Mouse (Mus musculus) thymus, adult 2 months (tissue): ENCODE measurements around the gene Srrm1.

Experiments
- CTCF ChIP-seq: fragments of 200-500 bp; IDR thresholded peaks from 2 replicates; pipeline ENCODE4 v1.5.1; 2012; ENCODE audit warnings: mild to moderate bottlenecking, control low read depth, low read length, moderate library complexity, borderline replicate concordance; ENCODE audit not compliant: control insufficient read depth, poor library complexity, insufficient read depth; ENCODE audit errors: extremely low read depth
- POLR2A ChIP-seq: fragments of 200-500 bp; IDR thresholded peaks from 2 replicates; pipeline ENCODE4 v1.6.1; 2012; ENCODE audit warnings: mild to moderate bottlenecking, low read length, control low read depth, moderate library complexity; ENCODE audit not compliant: control insufficient read depth, poor library complexity, insufficient read depth; ENCODE audit errors: extremely low read depth

DNA sequence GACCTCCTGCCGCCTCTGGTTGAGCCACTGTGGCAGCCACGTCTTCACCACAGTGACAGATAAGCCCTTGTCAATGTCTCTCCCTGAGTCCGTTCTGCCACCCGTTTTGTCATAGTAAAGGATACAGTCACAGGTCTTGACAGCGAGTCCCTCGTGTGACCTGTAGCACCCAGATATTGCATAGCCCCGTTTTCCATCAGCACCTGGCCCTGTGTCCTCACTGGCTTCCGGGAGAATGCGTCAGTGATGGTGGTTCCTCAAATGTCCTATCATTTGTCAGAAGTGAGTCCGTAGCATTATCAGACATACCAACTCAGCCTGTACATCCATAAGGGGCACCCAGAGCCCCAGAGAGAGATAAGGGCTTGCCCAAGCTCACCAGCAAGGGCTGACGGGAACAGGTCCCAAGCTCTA, 38.7 kb downstream of the Srrm1 start:
- TF ChIP-seq CTCF, result no peak
- TF ChIP-seq POLR2A, result no peak
